Mouse (Mus musculus) midbrain, embryonic 11.5 days (tissue): ENCODE measurements around the gene 1810024B03Rik. TPM values are rescaled to one million over a fixed set of nuclear protein-coding genes. Genes with fewer than 3 reads are reported as not detected.
A peak's percentile ranks its signal among the peaks of the same experiment; 100 is the strongest.

Source experiments
- ATAC-seq: fragments of 200-750 bp; cut with Nextera tagmentation; 2 replicates; pipeline ENCODE4 v1.8.0; 2017; ENCODE audit warnings: moderate TSS enrichment, moderate library complexity; ENCODE audit not compliant: low FRiP score
- DNase-seq: peaks from one replicate; pipeline ENCODE4 v3.0.0; 2015; ENCODE audit warnings: low spot score; ENCODE audit errors: missing footprints
- H3K27ac ChIP-seq: fragments of 300-500 bp; sonication (generic); 2 replicates; pipeline ENCODE4 v1.5.1; 2014; ENCODE audit warnings: low read depth, low read length
- H3K27me3 ChIP-seq: fragments of 300-500 bp; sonication (generic); 2 replicates; pipeline ENCODE4 v1.6.1; 2014; ENCODE audit warnings: mild to moderate bottlenecking, low read length, moderate library complexity, mixed read lengths; ENCODE audit not compliant: control insufficient read depth, insufficient read depth
- H3K36me3 ChIP-seq: fragments of 300-500 bp; sonication (generic); 2 replicates; pipeline ENCODE4 v1.6.1; 2014; ENCODE audit warnings: mild to moderate bottlenecking, low read length, moderate library complexity, mixed read lengths; ENCODE audit not compliant: control insufficient read depth, insufficient read depth
- H3K4me1 ChIP-seq: fragments of 300-500 bp; sonication (generic); 2 replicates; pipeline ENCODE4 v1.6.1; 2014; ENCODE audit warnings: low read length; ENCODE audit not compliant: control insufficient read depth, insufficient read depth
- H3K4me2 ChIP-seq: fragments of 300-500 bp; sonication (generic); 2 replicates; pipeline ENCODE4 v1.6.1; 2014; ENCODE audit warnings: mild to moderate bottlenecking, moderate library complexity
- H3K4me3 ChIP-seq: fragments of 300-500 bp; sonication (generic); 2 replicates; pipeline ENCODE4 v1.5.1; 2014; ENCODE audit warnings: low read depth, low read length
- H3K9ac ChIP-seq: fragments of 300-500 bp; sonication (generic); 2 replicates; pipeline ENCODE4 v1.6.1; 2014; ENCODE audit warnings: low read length
- H3K9me3 ChIP-seq: fragments of 300-500 bp; sonication (generic); 2 replicates; pipeline ENCODE4 v1.6.1; 2016; ENCODE audit warnings: low read length; ENCODE audit not compliant: control insufficient read depth
- WGBS: fragments of 180-500 bp; shearing (Covaris S2); extraction: QIAGEN DNeasy Blood & Tissue Kit; methylation state at CpG from one replicate; pipeline ENCODE4 v1.1.7; 2014; 5-methylcytosine and 5-hydroxymethylcytosine counted together
- polyA plus RNA-seq: library from polyadenylated mRNA; unstranded; fragments of >200 nt; fragmentation: Nextera tagmentation; extraction: Ambion mirVana; gene quantifications from 2 replicates; pipeline ENCODE4 v1.2.1, GENCODE M21; 2014

Gene 1810024B03Rik
- polyA plus RNA-seq, 1 experiment from 2014 or later, result 3.5 TPM

GRCm38 (mm10) chr2:127142031-127142430 lies 66.0 kb downstream of the 1810024B03Rik start:
- WGBS, result 93% methylated on average over 10 of the region's 10 CpGs
- Histone ChIP-seq H3K9me3 (no peaks in the 10 kb centered on the region), H3K4me3 (no peak overlapping the region)

GRCm38 (mm10) chr2:127140011-127140410 lies 68.1 kb downstream of the 1810024B03Rik start:
- H3K9ac ChIP-seq, result no peak overlapping the region
- ATAC-seq (no peak), DNase-seq (no peak)
- no peak overlapping the region for H3K4me2 ChIP-seq
- H3K9me3 ChIP-seq, result no peaks in the 10 kb centered on the region
- H3K4me1 ChIP-seq, result peaks cover 13% of the 10 kb centered on the region
- H3K27ac ChIP-seq, result no peak overlapping the region
- 95% methylated on average over 7 of the region's 7 CpGs for WGBS
- no peaks in the 10 kb centered on the region for H3K27me3 ChIP-seq
- H3K36me3 ChIP-seq, result peaks cover 3% of the 10 kb centered on the region; the same call in 1 of the 2 replicates
- no peak overlapping the region for H3K4me3 ChIP-seq

More at GRCm38 (mm10) chr2:127142031-127142430, 66.0 kb downstream of the 1810024B03Rik start:
- Histone ChIP-seq H3K9ac (no peak overlapping the region), H3K36me3 (peaks cover 3% of the 10 kb centered on the region; the same call in 1 of the 2 replicates), H3K4me1 (peaks cover 13% of the 10 kb centered on the region), H3K27me3 (no peaks in the 10 kb centered on the region), H3K4me2 (peak overlapping the region; percentile 83; the same call in 1 of the 2 replicates), H3K27ac (no peak overlapping the region)
- no peak for ATAC-seq
- DNase-seq, result no peak

- WGBS, result 96% methylated on average over 1 of the region's 1 CpGs
These were observed 68.5 kb downstream of the 1810024B03Rik start for GRCm38 (mm10) chr2:127139605-127140004.

GRCm38 (mm10) chr2:127139094-127139493 lies 69.0 kb downstream of the 1810024B03Rik start:
- H3K4me3 ChIP-seq, result no peak overlapping the region

More at GRCm38 (mm10) chr2:127139605-127140004, 68.5 kb downstream of the 1810024B03Rik start:
- H3K4me3 ChIP-seq, result no peak overlapping the region
- no peak overlapping the region for H3K9ac ChIP-seq
- H3K27me3 ChIP-seq, result no peaks in the 10 kb centered on the region
- ATAC-seq, result no peak
- no peak overlapping the region for H3K27ac ChIP-seq
- peaks cover 14% of the 10 kb centered on the region for H3K4me1 ChIP-seq
- no peaks in the 10 kb centered on the region for H3K9me3 ChIP-seq
- no peak overlapping the region for H3K4me2 ChIP-seq
- no peak for DNase-seq
- H3K36me3 ChIP-seq, result peaks cover 3% of the 10 kb centered on the region; the same call in 1 of the 2 replicates

GRCm38 (mm10) chr2:127138449-127138848 lies 69.6 kb downstream of the 1810024B03Rik start:
- Histone ChIP-seq H3K4me3 (no peak overlapping the region), H3K36me3 (peaks cover 3% of the 10 kb centered on the region; the same call in 1 of the 2 replicates), H3K9me3 (no peaks in the 10 kb centered on the region), H3K9ac (no peak overlapping the region), H3K27me3 (no peaks in the 10 kb centered on the region), H3K4me2 (no peak overlapping the region), H3K27ac (no peak overlapping the region), H3K4me1 (peaks cover 13% of the 10 kb centered on the region)
- ATAC-seq, result no peak
- 97% methylated on average over 4 of the region's 4 CpGs for WGBS
- no peak for DNase-seq

More at GRCm38 (mm10) chr2:127139094-127139493, 69.0 kb downstream of the 1810024B03Rik start:
- H3K36me3 ChIP-seq, result peaks cover 3% of the 10 kb centered on the region; the same call in 1 of the 2 replicates
- peaks cover 16% of the 10 kb centered on the region for H3K4me1 ChIP-seq
- H3K9ac ChIP-seq, result no peak overlapping the region
- ATAC-seq (no peak), DNase-seq (no peak)
- H3K27ac ChIP-seq, result no peak overlapping the region
- 96% methylated on average over 8 of the region's 8 CpGs for WGBS
- no peak overlapping the region for H3K4me2 ChIP-seq
- H3K9me3 ChIP-seq, result no peaks in the 10 kb centered on the region
- no peaks in the 10 kb centered on the region for H3K27me3 ChIP-seq

GRCm38 (mm10) chr2:127137838-127138420 lies 70.2 kb downstream of the 1810024B03Rik start:
- no peak overlapping the region for H3K4me2 ChIP-seq
- H3K4me3 ChIP-seq, result no peak overlapping the region
- WGBS, result 91% methylated on average over 10 of the region's 10 CpGs
- H3K36me3 ChIP-seq, result peaks cover 3% of the 10 kb centered on the region; the same call in 1 of the 2 replicates
- no peak for DNase-seq
- no peak overlapping the region for H3K9ac ChIP-seq
- no peaks in the 10 kb centered on the region for H3K9me3 ChIP-seq
- ATAC-seq, result no peak
- no peak overlapping the region for H3K27ac ChIP-seq
- H3K27me3 ChIP-seq, result no peaks in the 10 kb centered on the region
- H3K4me1 ChIP-seq, result peaks cover 13% of the 10 kb centered on the region

GRCm38 (mm10) chr2:127136979-127137378 lies 71.1 kb downstream of the 1810024B03Rik start:
- Histone ChIP-seq H3K27ac (no peak overlapping the region), H3K4me3 (no peak overlapping the region), H3K4me2 (no peak overlapping the region), H3K27me3 (no peaks in the 10 kb centered on the region), H3K36me3 (peaks cover 3% of the 10 kb centered on the region; the same call in 1 of the 2 replicates), H3K4me1 (peaks cover 14% of the 10 kb centered on the region), H3K9me3 (no peaks in the 10 kb centered on the region), H3K9ac (no peak overlapping the region)
- no peak for DNase-seq
- WGBS, result 33% methylated on average over 5 of the region's 5 CpGs
- ATAC-seq, result peak; percentile 43; the same call in 1 of the 2 replicates

Other genes starting within 250 kb of the 1810024B03Rik start
- gene Ap4e1, start 199.6 kb downstream of the 1810024B03Rik start, polyA plus RNA-seq, result 11.7 and 12.4 TPM in 2 replicates
- gene Blvra, start 137.6 kb downstream of the 1810024B03Rik start, polyA plus RNA-seq, result 20.7 and 23.2 TPM in 2 replicates
- gene Ncaph, start 74.3 kb downstream of the 1810024B03Rik start, polyA plus RNA-seq, result 112 and 114 TPM in 2 replicates
- gene Itpripl1, start 64.8 kb downstream of the 1810024B03Rik start, polyA plus RNA-seq, result 12.3 and 12.6 TPM in 2 replicates
- 99.9 and 100 TPM in 2 replicates for gene Snrnp200, start 106 bp upstream of the 1810024B03Rik start, polyA plus RNA-seq
- 56.6 and 60.3 TPM in 2 replicates for gene Ciao1, start 39.5 kb upstream of the 1810024B03Rik start, polyA plus RNA-seq
- gene Tmem127, start 39.6 kb upstream of the 1810024B03Rik start, polyA plus RNA-seq, result 24.6 and 26.4 TPM in 2 replicates
- gene Stard7, start 61.9 kb upstream of the 1810024B03Rik start, polyA plus RNA-seq, result 85.0 and 86.4 TPM in 2 replicates
- 3.4 and 4.4 TPM in 2 replicates for gene Dusp2, start 127.9 kb upstream of the 1810024B03Rik start, polyA plus RNA-seq
- not detected in 2 replicates for gene Astl, start 130.4 kb upstream of the 1810024B03Rik start, polyA plus RNA-seq
- gene Adra2b, start 154.9 kb upstream of the 1810024B03Rik start, polyA plus RNA-seq, result 2.8 and 2.9 TPM in 2 replicates
- 0.16 and 0.37 TPM in 2 replicates for gene Gpat2, start 216.9 kb upstream of the 1810024B03Rik start, polyA plus RNA-seq
- 26.6 and 28.9 TPM in 2 replicates for gene Fahd2a, start 236.3 kb upstream of the 1810024B03Rik start, polyA plus RNA-seq